Mouse (Mus musculus) megakaryocyte, embryonic 14.5 days (primary cell): ENCODE measurements around the gene Pik3c2b. TPM values are rescaled to one million over a fixed set of nuclear protein-coding genes. Genes with fewer than 3 reads are reported as not detected.
A peak's percentile ranks its signal among the peaks of the same experiment; 100 is the strongest.

ENCODE experiments used
- H3K27me3 ChIP-seq: replicated peaks from 2 replicates; pipeline ENCODE3; 2012; ENCODE audit warnings: inconsistent platforms
- H3K36me3 ChIP-seq: replicated peaks from 2 replicates; pipeline ENCODE3; 2012; ENCODE audit warnings: low read length, inconsistent platforms, mixed read lengths
- H3K4me1 ChIP-seq: 2 replicates; pipeline ENCODE4 v1.6.1; 2012; ENCODE audit warnings: inconsistent platforms
- H3K4me3 ChIP-seq: replicated peaks from 2 replicates; pipeline ENCODE3; 2012; ENCODE audit warnings: moderate library complexity, mild to moderate bottlenecking, inconsistent platforms
- H3K9me3 ChIP-seq: 2 replicates; pipeline ENCODE4 v1.6.1; 2012; ENCODE audit warnings: inconsistent platforms
- FLI1 ChIP-seq: IDR thresholded peaks from 2 replicates; pipeline ENCODE4 v1.6.1; 2012; ENCODE audit warnings: low read length, inconsistent platforms, mixed read lengths
- GATA1 ChIP-seq: IDR thresholded peaks from 3 replicates; pipeline ENCODE4 v1.6.1; 2012; ENCODE audit warnings: mixed read lengths, low read length, inconsistent platforms, borderline replicate concordance
- polyA plus RNA-seq: library from polyadenylated mRNA; stranded (reverse); fragments of >175 nt; gene quantifications from 2 replicates; pipeline ENCODE4 v1.2.3, GENCODE M21; 2012; ENCODE audit warnings: low replicate concordance; ENCODE audit not compliant: insufficient read depth

Gene Pik3c2b
- polyA plus RNA-seq, 1 experiment: 0.56 TPM

GRCm38 (mm10) chr1:133053034-133053433 is 7.6 kb downstream of the Pik3c2b start:
- no peak for TF ChIP-seq FLI1
- no peak for TF ChIP-seq GATA1
- peaks cover 35% of the 10 kb centered on the region for H3K27me3 ChIP-seq

GRCm38 (mm10) chr1:133054326-133054725 is 8.9 kb downstream of the Pik3c2b start:
- TF ChIP-seq FLI1: no peak
- Histone ChIP-seq H3K27me3 (peaks cover 26% of the 10 kb centered on the region), H3K9me3 (no peaks in the 10 kb centered on the region), H3K4me1 (peaks cover 81% of the 10 kb centered on the region), H3K36me3 (peaks cover 5% of the 10 kb centered on the region), H3K4me3 (no peak overlapping the region)

More at GRCm38 (mm10) chr1:133053034-133053433, 7.6 kb downstream of the Pik3c2b start:
- Histone ChIP-seq H3K9me3 (no peaks in the 10 kb centered on the region), H3K4me3 (no peak overlapping the region), H3K36me3 (peaks cover 5% of the 10 kb centered on the region), H3K4me1 (peaks cover 81% of the 10 kb centered on the region)

GRCm38 (mm10) chr1:133057345-133058034 is 12.0 kb downstream of the Pik3c2b start:
- Histone ChIP-seq H3K4me1 (peaks cover 92% of the 10 kb centered on the region), H3K4me3 (no peak overlapping the region), H3K36me3 (peaks cover 8% of the 10 kb centered on the region), H3K9me3 (no peaks in the 10 kb centered on the region), H3K27me3 (peaks cover 19% of the 10 kb centered on the region)
- TF ChIP-seq GATA1 (no peak), FLI1 (no peak)

GRCm38 (mm10) chr1:133059592-133059991 is 14.1 kb downstream of the Pik3c2b start:
- Histone ChIP-seq H3K4me3 (no peak overlapping the region), H3K27me3 (peaks cover 19% of the 10 kb centered on the region), H3K36me3 (peaks cover 27% of the 10 kb centered on the region), H3K4me1 (peaks cover 88% of the 10 kb centered on the region), H3K9me3 (peaks cover 13% of the 10 kb centered on the region)
- TF ChIP-seq GATA1: no peak
- no peak for TF ChIP-seq FLI1

- Histone ChIP-seq H3K4me1 (peaks cover 83% of the 10 kb centered on the region), H3K9me3 (peaks cover 17% of the 10 kb centered on the region), H3K4me3 (peak overlapping the region; percentile 5), H3K36me3 (peaks cover 38% of the 10 kb centered on the region), H3K27me3 (peaks cover 17% of the 10 kb centered on the region)
- TF ChIP-seq GATA1 (no peak), FLI1 (no peak)
These were observed 15.2 kb downstream of the Pik3c2b start for GRCm38 (mm10) chr1:133060681-133061080.

GRCm38 (mm10) chr1:133063164-133063563 is 17.7 kb downstream of the Pik3c2b start:
- TF ChIP-seq FLI1 (no peak), GATA1 (no peak)
- H3K36me3 ChIP-seq: peaks cover 49% of the 10 kb centered on the region
- peaks cover 84% of the 10 kb centered on the region for H3K4me1 ChIP-seq
- H3K9me3 ChIP-seq: peaks cover 17% of the 10 kb centered on the region
- no peaks in the 10 kb centered on the region for H3K27me3 ChIP-seq
- no peak overlapping the region for H3K4me3 ChIP-seq

- peaks cover 91% of the 10 kb centered on the region for H3K4me1 ChIP-seq
- no peak for TF ChIP-seq GATA1
- TF ChIP-seq FLI1: no peak
- H3K9me3 ChIP-seq: peaks cover 17% of the 10 kb centered on the region
- peaks cover 54% of the 10 kb centered on the region for H3K36me3 ChIP-seq
- peaks cover 3% of the 10 kb centered on the region for H3K27me3 ChIP-seq
- peak overlapping the region; percentile 57 for H3K4me3 ChIP-seq
These were observed 22.8 kb downstream of the Pik3c2b start for GRCm38 (mm10) chr1:133068268-133068667.

GRCm38 (mm10) chr1:133068669-133069274 is 23.3 kb downstream of the Pik3c2b start:
- Histone ChIP-seq H3K27me3 (peaks cover 3% of the 10 kb centered on the region), H3K9me3 (peaks cover 12% of the 10 kb centered on the region), H3K36me3 (peaks cover 49% of the 10 kb centered on the region), H3K4me1 (peaks cover 92% of the 10 kb centered on the region), H3K4me3 (peak overlapping the region; percentile 75)
- TF ChIP-seq GATA1: no peak
- no peak for TF ChIP-seq FLI1

- H3K4me1 ChIP-seq: peaks cover 92% of the 10 kb centered on the region
- peaks cover 46% of the 10 kb centered on the region for H3K36me3 ChIP-seq
- peaks cover 6% of the 10 kb centered on the region for H3K27me3 ChIP-seq
- peaks cover 5% of the 10 kb centered on the region for H3K9me3 ChIP-seq
- peak overlapping the region; percentile 81 for H3K4me3 ChIP-seq
- TF ChIP-seq GATA1 (no peak), FLI1 (no peak)
These were observed 24.0 kb downstream of the Pik3c2b start for GRCm38 (mm10) chr1:133069275-133070120.
